Mouse (Mus musculus) ES-E14 (cell line): ENCODE results near the gene Cerkl. TPM values are rescaled to one million over a fixed set of nuclear protein-coding genes. Genes with fewer than 3 reads are reported as not detected.

ENCODE experiments used
- DNase-seq: peaks from one replicate; pipeline ENCODE4 v3.0.0-alpha.2; 2013; ENCODE audit warnings: low read depth, low spot score
- H3K27ac ChIP-seq: 2 replicates; pipeline ENCODE4 v1.5.1; 2012; ENCODE audit warnings: low read depth, mild to moderate bottlenecking, low read length, moderate library complexity, mixed read lengths; ENCODE audit not compliant: poor library complexity, insufficient read depth, severe bottlenecking
- H3K36me3 ChIP-seq: 2 replicates; pipeline ENCODE4 v1.6.1; 2012; ENCODE audit warnings: mild to moderate bottlenecking, low read length, moderate library complexity, mixed read lengths; ENCODE audit not compliant: control insufficient read depth, poor library complexity, insufficient read depth, severe bottlenecking
- H3K4me1 ChIP-seq, 2 experiments: fragments of 150-350 bp in 1 of 2; sonication (generic) in 1 of 2; 2 replicates each; pipeline ENCODE4 v1.6.1; 2012; ENCODE audit warnings: low read length in 2 of 2, mild to moderate bottlenecking in 1 of 2, mixed read lengths in 1 of 2; ENCODE audit not compliant: control insufficient read depth in 2 of 2, insufficient read depth in 2 of 2, poor library complexity in 1 of 2
- H3K4me3 ChIP-seq, 2 experiments: fragments of 150-350 bp in 1 of 2; sonication (generic) in 1 of 2; 2 replicates each; pipeline ENCODE4 v1.5.1; 2012; ENCODE audit warnings: low read length in 2 of 2, low read depth in 1 of 2, mild to moderate bottlenecking in 1 of 2, mixed read lengths in 1 of 2; ENCODE audit not compliant: insufficient read depth in 1 of 2, poor library complexity in 1 of 2, severe bottlenecking in 1 of 2
- H3K9ac ChIP-seq: 2 replicates; pipeline ENCODE4 v1.6.1; 2012; ENCODE audit warnings: low read depth, mild to moderate bottlenecking, low read length, mixed read lengths; ENCODE audit not compliant: poor library complexity, insufficient read depth, severe bottlenecking
- H3K9me3 ChIP-seq: fragments of 150-350 bp; sonication (generic); 2 replicates; pipeline ENCODE4 v1.6.1; 2012; ENCODE audit warnings: low read depth, mild to moderate bottlenecking, low read length; ENCODE audit not compliant: control insufficient read depth, insufficient read depth
- CHD2 ChIP-seq: IDR thresholded peaks from 2 replicates; pipeline ENCODE4 v1.6.1; 2014; ENCODE audit warnings: mild to moderate bottlenecking, low read depth, low read length, inconsistent platforms
- HCFC1 ChIP-seq: IDR thresholded peaks from 2 replicates; pipeline ENCODE4 v1.6.1; 2012; ENCODE audit warnings: low read length, inconsistent platforms, borderline replicate concordance; ENCODE audit not compliant: insufficient read depth
- MAFK ChIP-seq: IDR thresholded peaks from 2 replicates; pipeline ENCODE4 v1.6.1; 2014; ENCODE audit warnings: mild to moderate bottlenecking, low read depth, low read length, inconsistent platforms; ENCODE audit not compliant: insufficient read depth
- ZC3H11A ChIP-seq: IDR thresholded peaks from 2 replicates; pipeline ENCODE4 v1.6.1; 2012; ENCODE audit warnings: low read depth, mild to moderate bottlenecking, inconsistent platforms, low read length, borderline replicate concordance
- ZNF384 ChIP-seq: IDR thresholded peaks from 2 replicates; pipeline ENCODE4 v1.6.1; 2012; ENCODE audit warnings: low read depth, low read length, inconsistent platforms
- in situ Hi-C, 2 experiments: fragments of 600-800 bp; cut with MboI; formaldehyde crosslinking; loops; one replicate each; pipeline ENCODE4 v1.15.1; 2025; ENCODE audit warnings: low sequenced_read_pairs in 2 of 2, inconsistent platforms in 1 of 2; ENCODE audit not compliant: unreplicated experiment in 2 of 2
- total RNA-seq: library from RNA; depleted of rRNA; stranded (reverse); fragments of 300-350 nt; gene quantifications from 2 replicates; pipeline ENCODE4 v1.2.3, GENCODE M21; 2012

The Cerkl gene
- total RNA-seq, 1 experiment: 1.4 TPM

DNA sequence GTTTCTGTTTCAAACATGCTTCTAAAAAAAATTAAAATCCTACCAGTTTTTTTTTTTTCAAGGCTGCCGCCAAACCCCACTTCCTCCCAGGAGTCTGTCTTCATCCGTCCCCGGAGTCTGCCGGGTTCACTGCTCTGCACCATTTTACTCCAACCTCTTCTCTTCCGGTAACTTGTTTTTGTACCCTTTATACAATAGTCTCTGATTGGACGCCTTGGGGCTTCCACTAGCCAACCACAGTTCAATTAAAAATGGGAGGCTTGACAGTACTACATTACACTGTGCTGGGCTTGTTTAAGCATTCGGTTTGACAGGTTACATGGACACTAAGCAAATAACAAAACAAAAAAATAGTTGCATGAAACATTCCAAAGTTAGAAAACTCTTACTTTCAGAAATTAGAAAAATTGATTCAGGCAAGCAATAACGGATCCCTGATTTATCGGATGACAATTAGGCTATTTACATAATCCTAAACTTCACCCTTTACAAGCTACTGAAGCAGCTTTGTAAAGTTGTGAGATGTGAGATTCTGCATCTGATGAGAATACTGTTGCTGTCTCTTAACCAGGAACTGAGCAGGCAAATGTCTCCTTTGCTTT, 85.8 kb downstream of the Cerkl start:
- Histone ChIP-seq H3K4me3 (peak overlapping the region in 1 of 2 experiments; percentile 57; a peak in 3 of 4 replicates), H3K36me3 (no peaks in the 10 kb centered on the region), H3K4me1 (peaks cover 4 to 10% of the 10 kb centered on the region in 2 experiments; a peak in 2 of 4 replicates), H3K9ac (no peak overlapping the region), H3K27ac (no peak overlapping the region), H3K9me3 (no peaks in the 10 kb centered on the region)
- DNase-seq: no peak
- TF ChIP-seq CHD2: no peak
- TF ChIP-seq ZC3H11A: no peak
- TF ChIP-seq ZNF384: no peak
- TF ChIP-seq MAFK: no peak
- no peak for TF ChIP-seq HCFC1
- in situ Hi-C loops: loop anchor here in 1 of 2 experiments (10.0 kb wide), 1 partner anchor 124 kb away; no protein-coding TSS in a partner anchor

- no peak overlapping the region for H3K27ac ChIP-seq
- in situ Hi-C loops: loop anchor here in 1 of 2 experiments (10.0 kb wide), 1 partner anchor 125 kb away; no protein-coding TSS in a partner anchor
- H3K4me3 ChIP-seq: peak overlapping the region in 1 of 2 experiments; percentile 57; a peak in 2 of 4 replicates
- DNase-seq: no peak
- H3K36me3 ChIP-seq: no peaks in the 10 kb centered on the region
- H3K9me3 ChIP-seq: no peaks in the 10 kb centered on the region
- peaks cover 6 to 10% of the 10 kb centered on the region in 2 experiments; a peak in 2 of 4 replicates for H3K4me1 ChIP-seq
- H3K9ac ChIP-seq: no peak overlapping the region
- no peak for TF ChIP-seq MAFK
- no peak for TF ChIP-seq ZC3H11A
- no peak for TF ChIP-seq ZNF384
- TF ChIP-seq HCFC1: no peak
- TF ChIP-seq CHD2: no peak
Measured at GRCm38 (mm10) chr2:79369905-79370304, 86.7 kb downstream of the Cerkl start.

DNA sequence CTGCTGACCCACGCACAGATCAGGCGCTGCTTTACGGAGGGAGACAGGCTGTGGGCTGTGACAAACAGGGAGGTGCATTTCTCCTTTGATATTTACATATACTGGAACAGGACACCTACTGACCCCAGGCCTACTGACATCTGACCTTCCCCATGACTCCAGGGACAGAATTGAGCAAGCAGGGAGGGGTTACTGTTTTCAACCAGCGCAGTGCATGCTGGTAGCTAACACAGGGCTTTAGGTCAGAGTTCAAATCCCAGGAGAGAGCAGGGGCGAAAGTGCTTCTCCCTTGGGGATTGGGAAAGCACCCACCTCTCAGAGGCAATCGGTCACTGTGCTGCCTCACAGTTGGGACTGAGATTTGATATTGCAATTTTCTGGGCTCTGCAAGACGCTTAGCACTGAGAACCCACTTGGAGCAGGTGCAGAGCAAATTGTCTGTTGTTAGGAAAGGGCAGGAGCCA, 87.5 kb downstream of the Cerkl start:
- no peaks in the 10 kb centered on the region for H3K9me3 ChIP-seq
- peaks cover 6 to 12% of the 10 kb centered on the region in 2 experiments; a peak in 2 of 4 replicates for H3K4me1 ChIP-seq
- H3K4me3 ChIP-seq: peak overlapping the region in 1 of 2 experiments; percentile 20; a peak in 1 of 4 replicates
- no peak overlapping the region for H3K9ac ChIP-seq
- in situ Hi-C loops: no loop called here
- no peak for DNase-seq
- H3K27ac ChIP-seq: no peak overlapping the region
- no peaks in the 10 kb centered on the region for H3K36me3 ChIP-seq
- no peak for TF ChIP-seq CHD2
- no peak for TF ChIP-seq HCFC1

GRCm38 (mm10) chr2:79368661-79369060, 87.9 kb downstream of the Cerkl start:
- Histone ChIP-seq H3K9me3 (no peaks in the 10 kb centered on the region), H3K4me3 (peak overlapping the region in 1 of 2 experiments; percentile 20; a peak in 1 of 4 replicates), H3K9ac (no peak overlapping the region), H3K4me1 (peaks cover 6 to 12% of the 10 kb centered on the region in 2 experiments; a peak in 2 of 4 replicates), H3K36me3 (no peaks in the 10 kb centered on the region), H3K27ac (no peak overlapping the region)
- DNase-seq: no peak
- no peak for TF ChIP-seq MAFK
- no peak for TF ChIP-seq ZNF384
- no peak for TF ChIP-seq ZC3H11A
- no peak for TF ChIP-seq HCFC1
- no peak for TF ChIP-seq CHD2
- in situ Hi-C loops: no loop called here
